Mouse (Mus musculus): ENCODE data around the gene Atxn10. TPM values are rescaled to one million over a fixed set of nuclear protein-coding genes. Genes with fewer than 3 reads are reported as not detected.

The Atxn10 gene
- polyA plus RNA-seq, 1 experiment = 205 TPM

DNA sequence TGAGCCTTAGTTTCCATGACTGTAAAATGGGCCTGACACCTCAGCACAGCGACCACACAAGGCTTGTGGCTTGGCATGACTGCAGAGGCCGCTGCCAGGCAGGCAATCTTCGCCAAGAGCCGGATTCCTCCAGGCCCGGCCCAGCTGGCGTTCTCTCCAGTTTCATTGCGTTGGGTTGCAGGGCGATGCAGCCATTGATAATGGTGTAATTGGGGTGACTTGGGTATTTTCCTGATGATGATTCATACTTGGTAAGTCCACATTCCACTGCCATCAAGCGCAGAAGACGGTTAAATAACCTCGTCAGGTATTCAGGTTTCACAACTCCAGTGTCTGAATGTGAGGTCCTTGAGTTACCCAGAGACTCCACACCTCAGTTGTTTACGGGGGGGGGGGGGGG is 143.3 kb downstream of the Atxn10 start:
- TF ChIP-seq POLR2A (IDR thresholded peaks at IDR 0.05; ENCODE audit: low read depth, low read length) = no peak
- no peak for TF ChIP-seq CTCF (IDR thresholded peaks at IDR 0.05; ENCODE audit: borderline replicate concordance, insufficient read depth, low read length)
- no peak overlapping the region for H3K27ac ChIP-seq (ENCODE audit: insufficient read depth, low read length)
- no peaks in the 10 kb centered on the region for H3K4me1 ChIP-seq (ENCODE audit: control insufficient read depth, insufficient read depth, low read length)
- H3K4me3 ChIP-seq (ENCODE audit: insufficient read depth, low read length) = no peak overlapping the region

DNA sequence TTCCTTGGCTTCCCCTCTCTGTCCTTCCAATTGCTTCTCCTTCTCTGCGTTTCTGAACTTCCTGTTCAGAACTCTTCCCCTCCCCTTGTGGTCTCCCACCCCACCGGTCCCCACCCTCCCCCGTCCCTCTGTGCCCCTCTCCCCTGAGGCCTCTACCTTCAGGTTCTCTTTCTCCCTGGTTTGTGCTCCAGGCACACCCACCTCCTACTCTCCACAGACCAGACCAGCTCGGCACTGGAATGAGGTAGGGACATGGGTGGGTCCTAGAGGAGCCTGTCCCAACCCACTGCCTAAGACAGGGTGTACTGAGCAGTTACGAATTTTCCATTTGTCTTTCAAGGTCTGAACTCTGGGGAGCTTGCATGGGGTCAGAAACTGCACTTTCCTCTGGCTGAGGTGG is 143.9 kb downstream of the Atxn10 start:
- TF ChIP-seq POLR2A (IDR thresholded peaks at IDR 0.05; ENCODE audit: low read depth, low read length) (no peak), CTCF (IDR thresholded peaks at IDR 0.05; ENCODE audit: borderline replicate concordance, insufficient read depth, low read length) (no peak)
- Histone ChIP-seq H3K4me1 (ENCODE audit: control insufficient read depth, insufficient read depth, low read length) (no peaks in the 10 kb centered on the region), H3K27ac (ENCODE audit: insufficient read depth, low read length) (no peak overlapping the region), H3K4me3 (ENCODE audit: insufficient read depth, low read length) (no peak overlapping the region)

DNA sequence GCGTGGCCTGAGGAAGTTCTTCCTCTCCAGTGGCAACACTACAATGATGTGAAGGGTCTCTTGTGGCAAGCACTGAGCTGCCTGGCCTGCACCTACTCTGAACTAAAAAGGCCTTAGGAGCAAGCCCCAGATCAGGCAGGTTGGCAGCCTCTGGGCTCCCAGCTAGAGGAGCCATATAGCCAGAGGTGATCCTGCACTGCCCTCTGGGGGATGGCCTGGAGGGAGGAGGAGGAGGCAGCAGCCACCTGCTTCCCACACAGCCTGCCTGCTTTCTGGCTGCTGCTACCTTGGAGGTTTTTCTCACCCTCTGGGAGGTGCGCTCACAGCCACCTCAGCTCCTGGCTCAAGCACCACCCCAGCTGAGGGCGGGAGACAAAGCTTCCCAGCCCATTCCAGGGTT is 144.6 kb downstream of the Atxn10 start:
- H3K4me1 ChIP-seq (ENCODE audit: control insufficient read depth, insufficient read depth, low read length) = no peaks in the 10 kb centered on the region
- TF ChIP-seq CTCF (IDR thresholded peaks at IDR 0.05; ENCODE audit: borderline replicate concordance, insufficient read depth, low read length) = peak; percentile 40; the same call in 1 of the 2 replicates
- no peak for TF ChIP-seq POLR2A (IDR thresholded peaks at IDR 0.05; ENCODE audit: low read depth, low read length)
- H3K4me3 ChIP-seq (ENCODE audit: insufficient read depth, low read length) = no peak overlapping the region
- H3K27ac ChIP-seq (ENCODE audit: insufficient read depth, low read length) = no peak overlapping the region

DNA sequence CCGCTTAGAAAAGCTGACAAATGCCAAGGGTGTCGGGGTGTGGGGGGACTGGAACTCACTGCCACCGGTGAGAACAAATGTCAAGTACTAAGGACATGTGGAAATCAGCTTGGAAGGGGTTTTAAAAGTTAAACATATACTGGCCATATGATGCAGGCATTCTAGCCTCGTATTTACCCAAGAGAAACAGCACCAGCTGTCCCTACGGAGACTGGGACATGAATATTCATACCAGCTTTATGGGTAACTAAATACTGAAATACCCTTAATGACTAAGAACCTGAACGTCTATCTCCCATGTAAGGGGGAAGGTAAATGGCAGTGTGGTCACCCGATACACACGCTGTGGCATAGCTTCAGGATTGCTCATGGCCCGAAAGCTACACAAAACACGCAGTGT is 152.9 kb downstream of the Atxn10 start:
- TF ChIP-seq CTCF (IDR thresholded peaks at IDR 0.05; ENCODE audit: borderline replicate concordance, insufficient read depth, low read length) (no peak), POLR2A (IDR thresholded peaks at IDR 0.05; ENCODE audit: low read depth, low read length) (no peak)
- Histone ChIP-seq H3K27ac (ENCODE audit: insufficient read depth, low read length) (no peak overlapping the region), H3K4me3 (ENCODE audit: insufficient read depth, low read length) (no peak overlapping the region), H3K4me1 (ENCODE audit: control insufficient read depth, insufficient read depth, low read length) (no peaks in the 10 kb centered on the region)

DNA sequence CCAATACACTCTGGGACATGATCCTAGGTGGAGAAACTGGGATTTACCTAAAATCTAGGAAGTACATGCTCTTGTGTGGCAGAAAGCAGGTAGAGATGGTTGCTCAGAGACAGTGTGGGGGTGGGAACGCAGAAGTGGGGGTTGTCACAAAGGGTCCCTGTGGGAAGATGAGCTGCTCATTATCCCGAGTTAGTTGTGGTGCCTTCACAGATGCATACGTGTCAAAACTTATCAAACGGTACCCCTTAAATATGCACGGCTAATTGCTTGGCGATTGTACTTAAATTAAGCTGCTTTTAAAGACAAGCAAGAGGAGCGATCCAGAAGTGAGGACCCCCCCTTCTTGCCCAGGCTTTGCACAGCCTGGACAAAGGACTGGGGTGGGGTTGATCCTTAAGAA is 153.7 kb downstream of the Atxn10 start:
- TF ChIP-seq CTCF (IDR thresholded peaks at IDR 0.05; ENCODE audit: borderline replicate concordance, insufficient read depth, low read length) (no peak), POLR2A (IDR thresholded peaks at IDR 0.05; ENCODE audit: low read depth, low read length) (no peak)
- H3K4me3 ChIP-seq (ENCODE audit: insufficient read depth, low read length) = no peak overlapping the region
- H3K4me1 ChIP-seq (ENCODE audit: control insufficient read depth, insufficient read depth, low read length) = no peaks in the 10 kb centered on the region
- H3K27ac ChIP-seq (ENCODE audit: insufficient read depth, low read length) = no peak overlapping the region

DNA sequence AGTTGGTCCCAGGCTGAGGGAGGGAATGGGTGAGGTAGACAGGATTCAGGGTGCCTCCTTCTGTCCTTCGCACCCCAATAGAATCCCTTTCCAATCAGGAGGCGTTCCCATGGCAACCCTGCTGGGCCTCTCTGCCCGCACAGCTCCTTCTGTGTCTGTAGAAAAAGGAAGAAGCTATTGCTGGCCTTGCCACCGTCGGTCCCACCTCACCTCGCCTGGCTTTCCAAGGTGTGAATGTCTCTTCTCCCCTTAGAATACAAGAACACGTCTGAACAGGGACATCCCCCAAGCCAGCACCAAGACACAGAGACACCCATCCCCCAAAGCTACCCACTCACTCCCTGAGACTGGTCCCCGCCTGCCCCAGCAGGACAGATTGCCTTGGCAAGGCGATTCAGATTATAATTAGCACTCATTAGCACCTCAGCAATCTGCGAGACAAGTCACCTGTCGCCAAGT is 158.1 kb downstream of the Atxn10 start:
- H3K4me1 ChIP-seq (ENCODE audit: control insufficient read depth, insufficient read depth, low read length) = no peaks in the 10 kb centered on the region
- TF ChIP-seq CTCF (IDR thresholded peaks at IDR 0.05; ENCODE audit: borderline replicate concordance, insufficient read depth, low read length) (no peak), POLR2A (IDR thresholded peaks at IDR 0.05; ENCODE audit: low read depth, low read length) (no peak)
- no peak overlapping the region for H3K4me3 ChIP-seq (ENCODE audit: insufficient read depth, low read length)
- H3K27ac ChIP-seq (ENCODE audit: insufficient read depth, low read length) = no peak overlapping the region

DNA sequence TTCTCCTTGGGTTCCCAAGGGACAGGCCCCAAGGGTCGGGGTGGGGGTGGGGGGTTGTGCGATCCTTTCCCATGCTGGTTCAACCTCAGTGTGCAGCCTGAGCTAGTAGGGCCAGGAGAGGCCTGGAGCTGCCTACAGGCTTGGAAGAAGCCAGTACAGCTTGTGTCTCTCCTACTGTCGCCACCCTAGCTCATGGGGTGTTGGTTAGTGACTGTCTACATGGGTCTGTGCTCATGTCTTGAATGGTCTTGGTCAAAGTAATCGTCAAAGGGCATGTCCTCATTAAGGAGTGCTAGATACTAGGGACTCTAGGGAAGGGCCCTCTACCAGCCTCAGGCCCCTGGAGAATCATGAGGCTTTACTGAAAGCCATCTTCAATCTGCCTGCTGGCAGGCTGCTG is 161.5 kb downstream of the Atxn10 start:
- H3K4me1 ChIP-seq (ENCODE audit: control insufficient read depth, insufficient read depth, low read length) = no peaks in the 10 kb centered on the region
- no peak overlapping the region for H3K27ac ChIP-seq (ENCODE audit: insufficient read depth, low read length)
- TF ChIP-seq CTCF (IDR thresholded peaks at IDR 0.05; ENCODE audit: borderline replicate concordance, insufficient read depth, low read length) (no peak), POLR2A (IDR thresholded peaks at IDR 0.05; ENCODE audit: low read depth, low read length) (no peak)
- H3K4me3 ChIP-seq (ENCODE audit: insufficient read depth, low read length) = no peak overlapping the region

DNA sequence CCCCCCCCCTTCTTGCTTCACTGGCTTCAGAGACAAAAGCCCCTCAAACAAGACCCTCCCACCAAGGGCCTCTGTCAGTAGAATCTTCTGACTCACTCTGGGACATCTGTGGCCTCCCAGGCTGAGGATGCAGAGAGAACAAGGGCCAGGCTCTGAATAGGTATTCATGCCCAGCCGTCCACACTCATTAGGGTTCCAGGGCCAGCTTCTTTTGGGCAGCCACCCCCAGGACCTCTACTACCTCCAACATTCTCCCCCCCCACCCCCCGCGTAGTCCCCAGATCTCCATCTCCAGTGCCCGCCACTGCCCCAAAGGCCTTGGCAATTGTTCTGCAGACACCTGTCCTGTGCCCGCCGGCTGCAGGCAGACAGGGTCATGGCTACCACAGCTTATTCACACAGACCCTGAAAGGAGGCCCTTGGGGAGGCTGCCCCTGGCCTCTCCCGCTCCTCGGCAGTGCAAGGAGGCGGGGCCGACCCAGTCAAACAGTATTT is 162.0 kb downstream of the Atxn10 start:
- no peak overlapping the region for H3K4me3 ChIP-seq (ENCODE audit: insufficient read depth, low read length)
- TF ChIP-seq POLR2A (IDR thresholded peaks at IDR 0.05; ENCODE audit: low read depth, low read length) (no peak), CTCF (IDR thresholded peaks at IDR 0.05; ENCODE audit: borderline replicate concordance, insufficient read depth, low read length) (no peak)
- no peaks in the 10 kb centered on the region for H3K4me1 ChIP-seq (ENCODE audit: control insufficient read depth, insufficient read depth, low read length)

DNA sequence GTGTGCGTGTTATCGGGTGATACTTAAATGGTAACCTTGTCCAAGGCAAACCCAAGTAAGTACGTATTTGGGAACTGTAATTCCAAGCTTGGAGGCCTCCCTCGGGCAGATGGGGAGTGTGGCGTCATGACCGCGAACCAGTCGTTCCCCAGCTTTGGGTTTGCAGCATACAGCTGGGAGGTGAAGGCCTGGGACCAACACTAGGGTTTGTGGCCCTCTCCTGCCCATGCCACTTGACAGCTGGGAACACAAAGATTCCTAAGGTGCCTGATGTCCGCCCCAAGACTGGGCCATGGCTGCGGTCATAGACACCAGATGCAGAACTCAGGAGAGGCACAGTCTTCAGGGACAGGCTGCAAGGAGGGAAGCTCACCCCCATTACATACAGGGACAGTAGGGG is 164.2 kb downstream of the Atxn10 start:
- TF ChIP-seq CTCF (IDR thresholded peaks at IDR 0.05; ENCODE audit: borderline replicate concordance, insufficient read depth, low read length) (no peak), POLR2A (IDR thresholded peaks at IDR 0.05; ENCODE audit: low read depth, low read length) (no peak)

More for the DNA sequence above, 162.0 kb downstream of the Atxn10 start:
- H3K27ac ChIP-seq (ENCODE audit: insufficient read depth, low read length) = no peak overlapping the region

DNA sequence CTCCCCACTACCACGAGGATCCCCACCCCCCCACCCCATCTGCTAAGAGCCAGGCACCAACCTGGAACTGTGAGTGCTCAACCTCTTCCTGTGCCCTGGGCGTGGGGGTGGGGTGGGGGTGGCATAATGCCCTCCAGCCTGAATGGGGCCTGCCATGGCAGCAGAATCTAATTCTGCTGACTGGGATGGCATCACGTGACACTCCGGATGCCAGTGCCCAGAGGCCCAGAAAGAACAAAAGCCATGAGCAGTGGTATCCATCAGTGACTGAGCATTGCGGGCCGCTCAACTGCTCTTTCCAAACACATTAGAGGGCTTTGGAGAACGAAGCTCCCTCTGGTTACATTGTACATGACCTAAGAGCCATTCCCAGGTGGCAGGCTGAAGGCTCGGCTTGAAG is 167.1 kb downstream of the Atxn10 start, which contains the start of gene 7530416G11Rik:
7530416G11Rik (minus strand) TSS at position 101 of the 400 bp plus-strand sequence.
- H3K27ac ChIP-seq (ENCODE audit: insufficient read depth, low read length) = no peak within 1 kb of the TSS
- no peaks in the 10 kb centered on the region for H3K4me1 ChIP-seq (ENCODE audit: control insufficient read depth, insufficient read depth, low read length)
- no peak within 1 kb of the TSS for H3K4me3 ChIP-seq (ENCODE audit: insufficient read depth, low read length)
- TF ChIP-seq POLR2A (IDR thresholded peaks at IDR 0.05; ENCODE audit: low read depth, low read length) (no peak), CTCF (IDR thresholded peaks at IDR 0.05; ENCODE audit: borderline replicate concordance, insufficient read depth, low read length) (no peak)

More for the DNA sequence above, 164.2 kb downstream of the Atxn10 start:
- Histone ChIP-seq H3K4me3 (ENCODE audit: insufficient read depth, low read length) (no peak overlapping the region), H3K4me1 (ENCODE audit: control insufficient read depth, insufficient read depth, low read length) (no peaks in the 10 kb centered on the region), H3K27ac (ENCODE audit: insufficient read depth, low read length) (no peak overlapping the region)

All from embryonic fibroblast, embryonic 13.5 days (primary cell).